In the genomic region with DNA sequence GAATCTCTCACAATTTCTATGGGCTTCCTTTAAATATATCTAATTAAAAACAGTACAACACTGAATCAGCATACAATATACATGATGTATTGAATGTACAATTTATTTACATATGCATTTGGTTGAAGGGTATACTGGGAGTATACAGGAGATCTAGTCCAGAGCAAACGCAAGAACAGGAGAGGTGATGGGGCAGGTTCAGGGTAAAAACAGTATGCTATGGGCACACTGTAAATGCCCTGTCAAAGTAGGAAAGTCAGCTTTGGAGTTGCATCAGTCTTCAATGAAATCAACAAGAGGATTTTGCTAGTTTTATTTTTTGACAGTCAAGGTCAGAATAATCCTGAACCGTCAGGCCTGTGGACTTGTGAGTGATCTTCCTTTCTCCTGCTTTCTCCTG, we compare ENCODE assay signal across 8 mouse cellular contexts. TPM values are rescaled to one million over a fixed set of nuclear protein-coding genes. Genes with fewer than 3 reads are reported as not detected.
DNase-seq lines count a peak whose midpoint lies in the region; ATAC-seq and TF ChIP-seq lines count a peak whose summit lies in the region.

No protein-coding gene starts in this region.

- H3K4me2 ChIP-seq in embryonic facial prominence, embryonic 15.5 days (replicated peaks): peak overlapping the region; percentile 59
- peak overlapping the region; percentile 37 for H3K4me2 ChIP-seq in limb, embryonic 11.5 days (ENCODE audit: low read depth, severe bottlenecking)
- peak overlapping the region; percentile 82 for H3K4me2 ChIP-seq in neural tube, embryonic 14.5 days (ENCODE audit: low read depth, low read length)

- no peaks in the 10 kb centered on the region for H3K4me1 ChIP-seq in embryonic facial prominence, embryonic 15.5 days
- no peaks in the 10 kb centered on the region for H3K4me1 ChIP-seq in limb, embryonic 11.5 days (ENCODE audit: control insufficient read depth, insufficient read depth, low read length)
- H3K4me1 ChIP-seq in neural tube, embryonic 14.5 days (ENCODE audit: control insufficient read depth, insufficient read depth, low read length): 0 out of 2 replicates have a peak, but pooled peaks cover 3% of the 10 kb centered on the region

- no peaks in the 10 kb centered on the region for H3K36me3 ChIP-seq in embryonic facial prominence, embryonic 15.5 days
- no peaks in the 10 kb centered on the region for H3K36me3 ChIP-seq in limb, embryonic 11.5 days (ENCODE audit: control insufficient read depth, insufficient read depth, low read length)
- H3K36me3 ChIP-seq in neural tube, embryonic 14.5 days (ENCODE audit: control insufficient read depth, insufficient read depth, low read length): no peaks in the 10 kb centered on the region

- H3K27ac ChIP-seq in left cerebral cortex, adult 2 months: peak overlapping the region; percentile 96
- H3K27ac ChIP-seq in embryonic facial prominence, embryonic 15.5 days (replicated peaks): 0 out of 2 replicates have a peak overlapping the region, but pooled peaks have one; percentile 92
- H3K27ac ChIP-seq in limb, embryonic 11.5 days (replicated peaks; ENCODE audit: low read depth, low read length): no peak overlapping the region
- H3K27ac ChIP-seq in neural tube, embryonic 14.5 days (ENCODE audit: low read depth, low read length): no peak overlapping the region

- TF ChIP-seq CTCF in left cerebral cortex, adult 2 months (IDR thresholded peaks at IDR 0.05): no peak

- H3K27me3 ChIP-seq in embryonic facial prominence, embryonic 15.5 days: no peaks in the 10 kb centered on the region
- H3K27me3 ChIP-seq in limb, embryonic 11.5 days (ENCODE audit: control insufficient read depth, insufficient read depth, low read length): no peaks in the 10 kb centered on the region
- no peaks in the 10 kb centered on the region for H3K27me3 ChIP-seq in neural tube, embryonic 14.5 days (ENCODE audit: control insufficient read depth, insufficient read depth, low read length)

- H3K9ac ChIP-seq in embryonic facial prominence, embryonic 15.5 days: peak overlapping the region; percentile 62
- H3K9ac ChIP-seq in limb, embryonic 11.5 days (ENCODE audit: low read length): peak overlapping the region; percentile 84
- peak overlapping the region; percentile 57 for H3K9ac ChIP-seq in neural tube, embryonic 14.5 days (replicated peaks; ENCODE audit: low read depth, low read length)

- H3K4me3 ChIP-seq in left cerebral cortex, adult 2 months: peak overlapping the region; percentile 90
- H3K4me3 ChIP-seq in embryonic facial prominence, embryonic 15.5 days (replicated peaks): peak overlapping the region; percentile 80
- peak overlapping the region; percentile 39 for H3K4me3 ChIP-seq in limb, embryonic 11.5 days (ENCODE audit: low read depth, low read length)
- peak overlapping the region; percentile 79 for H3K4me3 ChIP-seq in neural tube, embryonic 14.5 days (ENCODE audit: low read depth, low read length)

- H3K9me3 ChIP-seq in embryonic facial prominence, embryonic 15.5 days (replicated peaks): no peaks in the 10 kb centered on the region
- no peaks in the 10 kb centered on the region for H3K9me3 ChIP-seq in limb, embryonic 11.5 days (ENCODE audit: control insufficient read depth, low read length)
- no peaks in the 10 kb centered on the region for H3K9me3 ChIP-seq in neural tube, embryonic 14.5 days (ENCODE audit: control insufficient read depth, low read length)

- 50% methylated on average over 2 of the region's 2 CpGs for WGBS in embryonic facial prominence, embryonic 15.5 days
- WGBS in limb, embryonic 11.5 days: 76% methylated on average over 2 of the region's 2 CpGs
- 58% methylated on average over 2 of the region's 2 CpGs for WGBS in neural tube, embryonic 14.5 days

- intact Hi-C loops in left cerebral cortex, adult 2 months (cut with DNase I): loop anchor here (5.0 kb wide), 1 partner anchor 174 kb away; a partner anchor contains a TSS
- intact Hi-C loops in left cerebral cortex, postnatal 25 days (cut with DNase I): no loop called here

- DNase-seq in left cerebral cortex, adult 2 months (ENCODE audit: extremely low spot score in 1 of 2, low spot score in 2 of 2): no peak
- DNase-seq in left cerebral cortex, postnatal 25 days (ENCODE audit: low spot score in 2 of 2): no peak
- DNase-seq in limb, embryonic 11.5 days (ENCODE audit: low spot score): no peak
- DNase-seq in layer of hippocampus, adult 9-10 months (ENCODE audit: low spot score): no peak
- no peak for DNase-seq in frontal cortex, postnatal 14 days (ENCODE audit: low spot score in 2 of 2)
- DNase-seq in layer of hippocampus, postnatal 36 days: no peak

- ATAC-seq in embryonic facial prominence, embryonic 15.5 days (ENCODE audit: insufficient number of reproducible peaks, low FRiP score, low TSS enrichment, low read depth): no peak
- peak; percentile 11; the same call in 1 of the 2 replicates for ATAC-seq in limb, embryonic 11.5 days (ENCODE audit: insufficient number of reproducible peaks, low FRiP score, low TSS enrichment, low read depth)
- peak; percentile 1; the same call in 1 of the 2 replicates for ATAC-seq in neural tube, embryonic 14.5 days (ENCODE audit: low read depth)

RNA-seq across cellular contexts. Expression of a gene that starts 0.7 kb away (rescaled TPM):
- 1 to 10 TPM; 8.4 to 9.6 TPM for total RNA-seq in left cerebral cortex, adult 2 months (2021)
- total RNA-seq in left cerebral cortex, postnatal 25 days (2021): 10 to 100 TPM in 1 of 2 experiments, 1 to 10 TPM in 1; 9.4 to 10.4 TPM
- 18.8 and 23.3 TPM in 2 replicates for polyA plus RNA-seq in embryonic facial prominence, embryonic 15.5 days (2015; fragmentation: Nextera tagmentation; extraction: Ambion mirVana)
- polyA plus RNA-seq in limb, embryonic 11.5 days (2014; fragmentation: Nextera tagmentation; extraction: Ambion mirVana): 35.1 and 38.8 TPM in 2 replicates
- 13.2 and 15.6 TPM in 2 replicates for polyA plus RNA-seq in neural tube, embryonic 14.5 days (2014; fragmentation: Nextera tagmentation; extraction: Ambion mirVana)
- 1 to 10 TPM; 9.2 to 9.7 TPM for total RNA-seq in layer of hippocampus, postnatal 36 days (2021)

Comparison
In these comparisons a context has a peak if more than half of its experiments do, and no peak if none do; other contexts are left out.
1. H3K27ac ChIP-seq: peak in left cerebral cortex, adult 2 months (single experiment) and embryonic facial prominence, embryonic 15.5 days (single experiment); none in limb, embryonic 11.5 days (single experiment) and neural tube, embryonic 14.5 days (single experiment).
2. H3K4me3 ChIP-seq: peak in every context shown above with its lines; median percentile 90 in left cerebral cortex, adult 2 months; 80 in embryonic facial prominence, embryonic 15.5 days; 79 in neural tube, embryonic 14.5 days; 39 in limb, embryonic 11.5 days.
3. Peak in every context shown above with its lines, with median percentiles within 50 percentile points of each other: H3K4me2 ChIP-seq and H3K9ac ChIP-seq.